Mouse (Mus musculus) stomach, embryonic 16.5 days (tissue): ENCODE measurements around the gene Gskip. TPM values are rescaled to one million over a fixed set of nuclear protein-coding genes. Genes with fewer than 3 reads are reported as not detected.

Experiments
- ATAC-seq: fragments of 200-750 bp; cut with Nextera tagmentation; 2 replicates; pipeline ENCODE4 v1.8.0; 2017; ENCODE audit warnings: moderate number of reproducible peaks, moderate TSS enrichment; ENCODE audit not compliant: insufficient read depth, low FRiP score
- H3K27ac ChIP-seq: fragments of 300-500 bp; sonication (generic); 2 replicates; pipeline ENCODE4 v1.5.1; 2014; ENCODE audit warnings: low read length
- H3K27me3 ChIP-seq: fragments of 300-500 bp; sonication (generic); 2 replicates; pipeline ENCODE4 v1.6.1; 2014; ENCODE audit warnings: low read length, control low read depth, mixed read lengths; ENCODE audit not compliant: control insufficient read depth, insufficient read depth
- H3K36me3 ChIP-seq: fragments of 300-500 bp; sonication (generic); 2 replicates; pipeline ENCODE4 v1.6.1; 2014; ENCODE audit warnings: low read length; ENCODE audit not compliant: control insufficient read depth, insufficient read depth
- H3K4me1 ChIP-seq: fragments of 300-500 bp; sonication (generic); 2 replicates; pipeline ENCODE4 v1.6.1; 2014; ENCODE audit warnings: low read length, control low read depth, mixed read lengths; ENCODE audit not compliant: control insufficient read depth, insufficient read depth
- H3K4me2 ChIP-seq: fragments of 300-500 bp; sonication (generic); 2 replicates; pipeline ENCODE4 v1.6.1; 2014; ENCODE audit warnings: low read depth, low read length, mixed read lengths
- H3K4me3 ChIP-seq: fragments of 300-500 bp; sonication (generic); replicated peaks from 2 replicates; pipeline ENCODE4 v1.5.1; 2014; ENCODE audit warnings: mild to moderate bottlenecking, low read length
- H3K9ac ChIP-seq: fragments of 300-500 bp; sonication (generic); 2 replicates; pipeline ENCODE4 v1.6.1; 2014; ENCODE audit warnings: low read length
- H3K9me3 ChIP-seq: fragments of 300-500 bp; sonication (generic); replicated peaks from 2 replicates; pipeline ENCODE4 v1.6.1; 2016; ENCODE audit warnings: low read length, control low read depth; ENCODE audit not compliant: control insufficient read depth
- WGBS: fragments of 180-500 bp; shearing (Covaris S2); extraction: QIAGEN DNeasy Blood & Tissue Kit; methylation state at CpG from one replicate; pipeline ENCODE4 v1.1.7; 2014; 5-methylcytosine and 5-hydroxymethylcytosine counted together
- polyA plus RNA-seq: library from polyadenylated mRNA; unstranded; fragments of >200 nt; fragmentation: Nextera tagmentation; extraction: Ambion mirVana; gene quantifications from 2 replicates; pipeline ENCODE4 v1.2.1, GENCODE M21; 2015

The Gskip gene
- polyA plus RNA-seq, 1 experiment from 2014 or later: 25.9 TPM

GRCm38 (mm10) chr12:105685001-105685691 is 517 bp downstream of the Gskip start, which contains the start of gene Atg2b:
Gene Atg2b (minus strand): TSS chr12:105685211.
- no peaks in the 10 kb centered on the region for H3K36me3 ChIP-seq
- H3K9me3 ChIP-seq: no peaks in the 10 kb centered on the region
- H3K9ac ChIP-seq: peak within 1 kb of the TSS; percentile 86
- H3K27ac ChIP-seq: peak within 1 kb of the TSS; percentile 93
- peak within 1 kb of the TSS; percentile 93 for H3K4me3 ChIP-seq
- H3K4me1 ChIP-seq: peaks cover 21% of the 10 kb centered on the region
- H3K27me3 ChIP-seq: no peaks in the 10 kb centered on the region
- H3K4me2 ChIP-seq: peak within 1 kb of the TSS; percentile 72
- WGBS: under 1% methylated on average over 73 of the region's 73 CpGs
- peak; percentile 94 for ATAC-seq

GRCm38 (mm10) chr12:105686791-105687190 is 2.2 kb downstream of the Gskip start:
- Histone ChIP-seq H3K4me2 (no peak overlapping the region), H3K4me3 (no peak overlapping the region), H3K4me1 (peaks cover 21% of the 10 kb centered on the region), H3K27ac (no peak overlapping the region), H3K9me3 (no peaks in the 10 kb centered on the region), H3K36me3 (no peaks in the 10 kb centered on the region), H3K27me3 (no peaks in the 10 kb centered on the region), H3K9ac (no peak overlapping the region)
- no peak for ATAC-seq
- WGBS: 91% methylated on average over 3 of the region's 3 CpGs

GRCm38 (mm10) chr12:105687416-105687815 is 2.8 kb downstream of the Gskip start:
- no peaks in the 10 kb centered on the region for H3K9me3 ChIP-seq
- H3K4me3 ChIP-seq: no peak overlapping the region
- ATAC-seq: no peak
- peaks cover 21% of the 10 kb centered on the region for H3K4me1 ChIP-seq
- 77% methylated on average over 4 of the region's 4 CpGs for WGBS
- H3K27me3 ChIP-seq: no peaks in the 10 kb centered on the region
- no peak overlapping the region for H3K4me2 ChIP-seq
- H3K36me3 ChIP-seq: no peaks in the 10 kb centered on the region
- H3K27ac ChIP-seq: no peak overlapping the region
- H3K9ac ChIP-seq: no peak overlapping the region

GRCm38 (mm10) chr12:105688546-105688945 is 3.9 kb downstream of the Gskip start:
- no peaks in the 10 kb centered on the region for H3K9me3 ChIP-seq
- H3K9ac ChIP-seq: no peak overlapping the region
- 74% methylated on average over 4 of the region's 4 CpGs for WGBS
- H3K27me3 ChIP-seq: no peaks in the 10 kb centered on the region
- no peak overlapping the region for H3K4me2 ChIP-seq
- no peak overlapping the region for H3K27ac ChIP-seq
- ATAC-seq: no peak
- no peak overlapping the region for H3K4me3 ChIP-seq
- H3K4me1 ChIP-seq: peaks cover 14% of the 10 kb centered on the region
- no peaks in the 10 kb centered on the region for H3K36me3 ChIP-seq

- ATAC-seq: no peak
- H3K9ac ChIP-seq: no peak overlapping the region
- WGBS: 92% methylated on average over 13 of the region's 13 CpGs
- H3K4me2 ChIP-seq: no peak overlapping the region
- H3K4me1 ChIP-seq: peaks cover 11% of the 10 kb centered on the region
- no peaks in the 10 kb centered on the region for H3K36me3 ChIP-seq
- H3K27me3 ChIP-seq: no peaks in the 10 kb centered on the region
- no peak overlapping the region for H3K27ac ChIP-seq
- no peaks in the 10 kb centered on the region for H3K9me3 ChIP-seq
- no peak overlapping the region for H3K4me3 ChIP-seq
Observed at GRCm38 (mm10) chr12:105689435-105689834, 4.8 kb downstream of the Gskip start.

GRCm38 (mm10) chr12:105694021-105694420 is 9.4 kb downstream of the Gskip start:
- no peaks in the 10 kb centered on the region for H3K9me3 ChIP-seq
- no peak overlapping the region for H3K27ac ChIP-seq
- H3K4me1 ChIP-seq: no peaks in the 10 kb centered on the region
- H3K4me2 ChIP-seq: no peak overlapping the region
- 96% methylated on average over 2 of the region's 2 CpGs for WGBS
- no peaks in the 10 kb centered on the region for H3K27me3 ChIP-seq
- 0 out of 2 replicates have a peak, but pooled peaks cover under 1% of the 10 kb centered on the region for H3K36me3 ChIP-seq
- no peak overlapping the region for H3K4me3 ChIP-seq
- no peak for ATAC-seq
- no peak overlapping the region for H3K9ac ChIP-seq

GRCm38 (mm10) chr12:105695848-105696247 is 11.2 kb downstream of the Gskip start:
- 80% methylated on average over 7 of the region's 7 CpGs for WGBS
- 0 out of 2 replicates have a peak, but pooled peaks cover 3% of the 10 kb centered on the region for H3K36me3 ChIP-seq
- no peak overlapping the region for H3K4me2 ChIP-seq
- no peak for ATAC-seq
- H3K9ac ChIP-seq: no peak overlapping the region
- H3K4me1 ChIP-seq: no peaks in the 10 kb centered on the region
- no peaks in the 10 kb centered on the region for H3K9me3 ChIP-seq
- H3K27ac ChIP-seq: no peak overlapping the region
- H3K27me3 ChIP-seq: no peaks in the 10 kb centered on the region
- H3K4me3 ChIP-seq: no peak overlapping the region

GRCm38 (mm10) chr12:105697104-105697780 is 12.6 kb downstream of the Gskip start:
- Histone ChIP-seq H3K4me1 (no peaks in the 10 kb centered on the region), H3K27ac (no peak overlapping the region), H3K9ac (no peak overlapping the region), H3K27me3 (no peaks in the 10 kb centered on the region), H3K9me3 (no peaks in the 10 kb centered on the region), H3K4me2 (no peak overlapping the region), H3K4me3 (no peak overlapping the region), H3K36me3 (0 out of 2 replicates have a peak, but pooled peaks cover 3% of the 10 kb centered on the region)
- 87% methylated on average over 8 of the region's 8 CpGs for WGBS
- ATAC-seq: no peak

GRCm38 (mm10) chr12:105700433-105700832 is 15.8 kb downstream of the Gskip start:
- no peak overlapping the region for H3K9ac ChIP-seq
- H3K9me3 ChIP-seq: no peaks in the 10 kb centered on the region
- no peak overlapping the region for H3K4me2 ChIP-seq
- ATAC-seq: no peak
- 92% methylated on average over 12 of the region's 12 CpGs for WGBS
- H3K27ac ChIP-seq: no peak overlapping the region
- H3K4me1 ChIP-seq: peaks cover 3% of the 10 kb centered on the region
- 0 out of 2 replicates have a peak, but pooled peaks cover 3% of the 10 kb centered on the region for H3K36me3 ChIP-seq
- H3K4me3 ChIP-seq: no peak overlapping the region
- H3K27me3 ChIP-seq: no peaks in the 10 kb centered on the region
